Mouse (Mus musculus): ENCODE measurements at regions not wholly inside any gene's neighbourhood (a gene's known extent, or its start where the extent isn't known, plus 50 kb on each side); places are given as distances from the start of the nearest gene placed in this dataset.
A peak's percentile ranks its signal among the peaks of the same experiment; 100 is the strongest.

DNA sequence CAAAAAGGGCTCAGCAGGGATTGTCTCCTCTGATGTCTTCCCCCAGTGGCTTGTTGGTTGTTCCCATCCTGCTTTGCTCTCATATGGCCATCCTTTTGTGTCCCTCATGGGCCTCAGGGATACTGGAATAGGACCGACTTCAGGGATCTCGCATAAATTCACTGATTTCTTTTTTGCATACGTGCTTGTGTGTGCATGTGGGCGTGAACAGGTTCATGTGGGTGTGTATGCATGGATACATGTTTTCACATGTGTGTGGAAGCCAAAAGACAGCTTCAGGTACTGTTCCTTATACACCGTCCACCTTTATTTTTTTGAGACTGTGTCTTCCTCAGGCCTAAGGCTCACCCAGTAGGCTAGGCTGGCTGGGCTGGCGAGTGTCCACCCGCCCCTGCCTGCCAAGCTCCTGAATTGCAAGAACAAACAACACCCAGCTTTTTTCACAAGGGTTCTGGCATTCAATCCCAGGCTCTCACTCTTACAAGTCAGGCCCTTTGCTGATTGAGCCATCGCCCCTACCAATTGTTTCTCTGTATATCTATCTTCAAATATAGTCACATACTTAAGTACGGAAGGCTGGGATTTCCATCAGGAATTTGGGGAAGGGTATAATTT, 127.0 kb upstream of the Hmgn3 start:
- H3K4me3 ChIP-seq (ENCODE audit: low read depth, low read length): no peak overlapping the region
- WGBS: 85% methylated on average over 9 of the region's 9 CpGs
- no peaks in the 10 kb centered on the region for H3K27me3 ChIP-seq (ENCODE audit: control insufficient read depth, insufficient read depth, low read length)
- no peak for ATAC-seq (ENCODE audit: insufficient read depth, low read depth)
- DNase-seq (ENCODE audit: low spot score): no peak
- no peak overlapping the region for H3K9ac ChIP-seq (replicated peaks; ENCODE audit: low read depth, low read length)
- no peak for TF ChIP-seq EP300 (IDR thresholded peaks at IDR 0.05; ENCODE audit: low read depth)
- no peak for TF ChIP-seq CTCF (IDR thresholded peaks at IDR 0.05; ENCODE audit: low read depth)
- H3K36me3 ChIP-seq (replicated peaks; ENCODE audit: control insufficient read depth, insufficient read depth, low read length): no peaks in the 10 kb centered on the region
- H3K27ac ChIP-seq (ENCODE audit: low read depth): no peak overlapping the region
- no peaks in the 10 kb centered on the region for H3K9me3 ChIP-seq (replicated peaks; ENCODE audit: control insufficient read depth, low read length)
- H3K4me1 ChIP-seq (ENCODE audit: control insufficient read depth, insufficient read depth): no peaks in the 10 kb centered on the region
- no peak overlapping the region for H3K4me2 ChIP-seq (ENCODE audit: low read depth, low read length)

DNA sequence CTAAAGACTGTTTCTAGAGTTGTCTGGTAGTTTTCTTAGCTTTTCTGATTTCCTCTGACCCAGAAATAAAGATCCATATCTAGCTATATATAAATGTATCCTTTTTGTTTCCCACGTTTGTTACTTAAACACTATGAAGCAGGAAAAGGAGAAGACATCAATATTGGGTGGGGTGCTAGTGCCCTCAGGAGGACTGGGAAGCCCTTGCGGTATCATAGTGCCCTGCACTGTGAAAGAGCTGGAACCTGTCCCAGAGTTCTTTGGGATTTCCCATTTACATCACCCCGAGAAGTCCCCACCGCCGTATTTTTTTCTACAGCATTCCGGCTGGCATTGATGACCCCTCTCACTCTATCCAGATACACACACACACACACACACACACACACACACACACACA, 119.3 kb upstream of the Hmgn3 start:
- no peak overlapping the region for H3K4me3 ChIP-seq (ENCODE audit: low read depth, low read length)
- no peaks in the 10 kb centered on the region for H3K27me3 ChIP-seq (ENCODE audit: control insufficient read depth, insufficient read depth, low read length)
- H3K4me1 ChIP-seq (ENCODE audit: control insufficient read depth, insufficient read depth): no peaks in the 10 kb centered on the region
- H3K36me3 ChIP-seq (replicated peaks; ENCODE audit: control insufficient read depth, insufficient read depth, low read length): no peaks in the 10 kb centered on the region
- no peak overlapping the region for H3K4me2 ChIP-seq (ENCODE audit: low read depth, low read length)
- no peak overlapping the region for H3K27ac ChIP-seq (ENCODE audit: low read depth)
- no peaks in the 10 kb centered on the region for H3K9me3 ChIP-seq (replicated peaks; ENCODE audit: control insufficient read depth, low read length)
- WGBS: 61% methylated on average over 6 of the region's 6 CpGs
- ATAC-seq (ENCODE audit: insufficient read depth, low read depth) (no peak), DNase-seq (ENCODE audit: low spot score) (no peak)
- TF ChIP-seq CTCF (IDR thresholded peaks at IDR 0.05; ENCODE audit: low read depth) (peak; percentile 18), EP300 (IDR thresholded peaks at IDR 0.05; ENCODE audit: low read depth) (no peak)
- H3K9ac ChIP-seq (replicated peaks; ENCODE audit: low read depth, low read length): no peak overlapping the region

DNA sequence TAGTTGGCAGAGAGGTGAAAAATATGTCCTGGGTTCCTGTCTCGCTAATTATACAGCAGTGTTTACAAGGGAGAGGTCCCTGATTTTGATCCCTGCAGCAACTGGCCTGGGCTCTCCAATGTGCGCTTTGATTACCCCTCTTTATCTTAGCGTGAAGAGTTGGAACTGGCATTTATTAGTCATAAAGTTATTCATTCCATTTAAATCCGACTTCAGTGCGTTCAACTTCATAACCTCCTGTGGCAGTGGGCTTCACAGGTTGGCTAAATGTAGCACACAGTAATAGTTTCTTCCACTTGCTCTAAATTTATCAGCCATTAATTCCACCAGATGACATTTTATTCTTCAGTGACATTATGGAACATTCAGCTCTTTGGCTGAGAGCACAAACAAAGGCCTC, 113.0 kb upstream of the Hmgn3 start:
- 71% methylated on average over 5 of the region's 5 CpGs for WGBS
- TF ChIP-seq EP300 (IDR thresholded peaks at IDR 0.05; ENCODE audit: low read depth) (no peak), CTCF (IDR thresholded peaks at IDR 0.05; ENCODE audit: low read depth) (no peak)
- no peak overlapping the region for H3K4me2 ChIP-seq (ENCODE audit: low read depth, low read length)
- H3K9ac ChIP-seq (replicated peaks; ENCODE audit: low read depth, low read length): no peak overlapping the region
- no peak for ATAC-seq (ENCODE audit: insufficient read depth, low read depth)
- H3K27ac ChIP-seq (ENCODE audit: low read depth): no peak overlapping the region
- H3K9me3 ChIP-seq (replicated peaks; ENCODE audit: control insufficient read depth, low read length): no peaks in the 10 kb centered on the region
- no peaks in the 10 kb centered on the region for H3K36me3 ChIP-seq (replicated peaks; ENCODE audit: control insufficient read depth, insufficient read depth, low read length)
- H3K4me3 ChIP-seq (ENCODE audit: low read depth, low read length): no peak overlapping the region
- H3K4me1 ChIP-seq (ENCODE audit: control insufficient read depth, insufficient read depth): peaks cover 16% of the 10 kb centered on the region
- no peaks in the 10 kb centered on the region for H3K27me3 ChIP-seq (ENCODE audit: control insufficient read depth, insufficient read depth, low read length)
- no peak for DNase-seq (ENCODE audit: low spot score)

DNA sequence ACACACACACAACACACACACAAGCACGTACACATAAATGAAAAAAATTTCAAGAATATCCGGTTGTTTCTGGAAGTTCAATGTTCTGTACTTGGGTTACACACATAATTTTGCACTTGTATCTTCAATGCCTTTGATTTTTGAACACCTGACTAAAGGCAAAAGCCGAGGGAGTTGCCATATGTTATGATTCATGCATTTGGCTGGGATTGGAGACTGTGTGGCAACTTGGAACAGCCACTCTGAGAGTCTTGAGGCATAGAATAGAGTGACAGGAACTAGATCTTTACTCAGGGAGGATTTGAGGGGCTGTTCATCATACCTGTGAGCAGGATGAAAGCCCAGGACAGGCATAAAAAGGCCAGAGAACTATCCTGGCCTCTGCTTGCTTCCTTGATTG, 112.5 kb upstream of the Hmgn3 start:
- no peak for ATAC-seq (ENCODE audit: insufficient read depth, low read depth)
- 78% methylated on average over 3 of the region's 3 CpGs for WGBS
- H3K36me3 ChIP-seq (replicated peaks; ENCODE audit: control insufficient read depth, insufficient read depth, low read length): no peaks in the 10 kb centered on the region
- H3K4me1 ChIP-seq (ENCODE audit: control insufficient read depth, insufficient read depth): peaks cover 16% of the 10 kb centered on the region
- H3K9ac ChIP-seq (replicated peaks; ENCODE audit: low read depth, low read length): no peak overlapping the region
- H3K4me2 ChIP-seq (ENCODE audit: low read depth, low read length): no peak overlapping the region
- no peak for DNase-seq (ENCODE audit: low spot score)
- no peaks in the 10 kb centered on the region for H3K9me3 ChIP-seq (replicated peaks; ENCODE audit: control insufficient read depth, low read length)
- TF ChIP-seq CTCF (IDR thresholded peaks at IDR 0.05; ENCODE audit: low read depth) (no peak), EP300 (IDR thresholded peaks at IDR 0.05; ENCODE audit: low read depth) (no peak)
- no peak overlapping the region for H3K27ac ChIP-seq (ENCODE audit: low read depth)
- no peaks in the 10 kb centered on the region for H3K27me3 ChIP-seq (ENCODE audit: control insufficient read depth, insufficient read depth, low read length)
- no peak overlapping the region for H3K4me3 ChIP-seq (ENCODE audit: low read depth, low read length)

DNA sequence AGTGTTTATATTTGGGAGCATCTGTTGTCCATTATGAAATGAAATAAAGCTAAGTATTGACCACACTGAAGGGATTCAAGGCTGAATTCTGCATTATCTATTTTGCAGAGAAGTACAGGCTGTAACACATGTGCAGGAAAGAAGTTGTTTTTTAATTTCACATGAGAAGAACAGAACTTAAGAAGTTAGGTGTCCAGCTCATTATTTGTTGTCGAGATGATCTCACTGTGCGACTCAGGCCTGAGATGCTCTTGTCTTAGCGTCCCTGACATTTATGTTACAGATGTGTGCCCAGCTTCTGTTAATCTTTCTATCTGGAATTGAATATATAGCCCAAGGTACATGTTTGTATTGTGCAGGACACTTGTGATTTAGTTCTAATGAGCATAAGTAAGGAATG, 112.0 kb upstream of the Hmgn3 start:
- no peaks in the 10 kb centered on the region for H3K9me3 ChIP-seq (replicated peaks; ENCODE audit: control insufficient read depth, low read length)
- H3K9ac ChIP-seq (replicated peaks; ENCODE audit: low read depth, low read length): no peak overlapping the region
- ATAC-seq (ENCODE audit: insufficient read depth, low read depth): no peak
- H3K27me3 ChIP-seq (ENCODE audit: control insufficient read depth, insufficient read depth, low read length): no peaks in the 10 kb centered on the region
- no peaks in the 10 kb centered on the region for H3K36me3 ChIP-seq (replicated peaks; ENCODE audit: control insufficient read depth, insufficient read depth, low read length)
- H3K27ac ChIP-seq (ENCODE audit: low read depth): 0 out of 2 replicates have a peak overlapping the region, but pooled peaks have one; percentile 15
- no peak for DNase-seq (ENCODE audit: low spot score)
- TF ChIP-seq CTCF (IDR thresholded peaks at IDR 0.05; ENCODE audit: low read depth): no peak
- TF ChIP-seq EP300 (IDR thresholded peaks at IDR 0.05; ENCODE audit: low read depth): no peak
- H3K4me1 ChIP-seq (ENCODE audit: control insufficient read depth, insufficient read depth): peaks cover 16% of the 10 kb centered on the region
- no peak overlapping the region for H3K4me3 ChIP-seq (ENCODE audit: low read depth, low read length)
- no peak overlapping the region for H3K4me2 ChIP-seq (ENCODE audit: low read depth, low read length)
- 79% methylated on average over 3 of the region's 3 CpGs for WGBS

DNA sequence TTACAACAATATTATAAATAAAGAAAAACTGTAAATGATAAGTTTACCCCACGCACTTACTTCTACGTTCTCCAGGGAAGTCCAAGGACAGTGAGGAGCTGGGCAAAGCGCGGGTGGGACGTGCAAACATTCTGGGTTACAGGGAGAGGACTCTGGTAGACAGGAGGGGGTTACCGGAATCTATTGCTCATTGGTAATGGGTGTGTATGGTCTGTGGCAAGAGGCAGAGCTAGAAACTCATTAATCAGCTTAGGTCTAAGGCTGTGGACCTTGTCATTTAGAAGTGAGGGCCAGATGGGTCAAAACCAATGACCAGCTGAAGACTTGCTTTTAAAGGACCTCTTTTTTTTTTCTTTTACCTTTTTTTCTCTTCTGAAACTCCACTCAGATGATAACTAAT, 107.9 kb upstream of the Hmgn3 start:
- H3K4me1 ChIP-seq (ENCODE audit: control insufficient read depth, insufficient read depth): peaks cover 16% of the 10 kb centered on the region
- H3K4me2 ChIP-seq (ENCODE audit: low read depth, low read length): no peak overlapping the region

More for the DNA sequence above, 107.9 kb upstream of the Hmgn3 start:
- no peak for ATAC-seq (ENCODE audit: insufficient read depth, low read depth)
- 86% methylated on average over 6 of the region's 6 CpGs for WGBS
- Histone ChIP-seq H3K27ac (ENCODE audit: low read depth) (no peak overlapping the region), H3K4me3 (ENCODE audit: low read depth, low read length) (no peak overlapping the region), H3K9ac (replicated peaks; ENCODE audit: low read depth, low read length) (no peak overlapping the region), H3K27me3 (ENCODE audit: control insufficient read depth, insufficient read depth, low read length) (no peaks in the 10 kb centered on the region), H3K36me3 (replicated peaks; ENCODE audit: control insufficient read depth, insufficient read depth, low read length) (no peaks in the 10 kb centered on the region), H3K9me3 (replicated peaks; ENCODE audit: control insufficient read depth, low read length) (no peaks in the 10 kb centered on the region)
- TF ChIP-seq CTCF (IDR thresholded peaks at IDR 0.05; ENCODE audit: low read depth): no peak
- TF ChIP-seq EP300 (IDR thresholded peaks at IDR 0.05; ENCODE audit: low read depth): no peak
- DNase-seq (ENCODE audit: low spot score): no peak
